Mouse (Mus musculus): ENCODE results near the gene Ffar1.
"Not testable (repeated sequence)": the region's sequence is repeated elsewhere in the genome, so short reads cannot be mapped to it uniquely, and the experiment has no call there.

Gene Ffar1

DNA sequence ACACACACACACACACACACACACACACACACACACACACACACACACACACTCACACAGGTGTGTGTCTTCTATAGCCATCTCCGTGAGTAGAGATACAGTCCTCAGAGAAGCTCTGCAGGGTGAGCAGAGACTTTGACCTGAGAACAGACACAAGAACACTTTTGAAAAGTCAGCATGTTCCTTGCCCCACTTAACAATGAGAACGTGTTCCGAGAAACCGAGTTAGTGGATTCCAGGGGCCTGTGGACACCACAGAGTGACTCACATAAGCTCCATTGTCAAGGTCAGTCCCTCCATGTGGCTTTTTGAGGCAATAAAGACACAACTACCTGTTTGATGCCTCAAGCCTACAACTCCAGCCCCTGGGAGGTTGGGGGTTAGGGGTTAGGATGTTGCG lies 14.0 kb downstream of the Ffar1 start:
- DNase-seq, result no peak

DNA sequence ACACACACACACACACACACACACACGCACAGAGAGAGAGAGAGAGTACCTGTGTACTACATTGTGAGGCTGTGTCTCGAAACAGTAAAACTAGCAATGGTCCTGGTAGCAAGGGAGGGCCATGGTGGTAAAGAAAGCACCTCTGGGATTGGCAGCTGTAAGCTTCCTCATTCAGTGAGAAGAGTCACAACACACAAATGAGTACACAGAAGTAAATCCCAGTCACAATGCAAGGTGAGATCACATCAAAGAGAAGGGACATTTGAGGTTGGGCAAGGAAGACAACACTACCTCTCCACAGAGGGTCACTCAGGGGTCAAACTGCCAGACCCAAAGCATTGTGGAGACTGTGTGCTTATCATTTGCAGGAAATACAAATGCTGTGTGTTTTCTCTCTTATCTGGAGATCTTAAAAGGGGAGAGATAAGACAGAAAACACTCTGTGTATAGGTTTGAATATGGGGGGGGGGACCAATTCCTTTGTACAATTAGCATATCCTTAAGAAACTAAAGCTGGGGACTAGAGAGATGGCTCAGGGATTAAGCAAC lies 14.8 kb downstream of the Ffar1 start:
- no peak for DNase-seq

DNA sequence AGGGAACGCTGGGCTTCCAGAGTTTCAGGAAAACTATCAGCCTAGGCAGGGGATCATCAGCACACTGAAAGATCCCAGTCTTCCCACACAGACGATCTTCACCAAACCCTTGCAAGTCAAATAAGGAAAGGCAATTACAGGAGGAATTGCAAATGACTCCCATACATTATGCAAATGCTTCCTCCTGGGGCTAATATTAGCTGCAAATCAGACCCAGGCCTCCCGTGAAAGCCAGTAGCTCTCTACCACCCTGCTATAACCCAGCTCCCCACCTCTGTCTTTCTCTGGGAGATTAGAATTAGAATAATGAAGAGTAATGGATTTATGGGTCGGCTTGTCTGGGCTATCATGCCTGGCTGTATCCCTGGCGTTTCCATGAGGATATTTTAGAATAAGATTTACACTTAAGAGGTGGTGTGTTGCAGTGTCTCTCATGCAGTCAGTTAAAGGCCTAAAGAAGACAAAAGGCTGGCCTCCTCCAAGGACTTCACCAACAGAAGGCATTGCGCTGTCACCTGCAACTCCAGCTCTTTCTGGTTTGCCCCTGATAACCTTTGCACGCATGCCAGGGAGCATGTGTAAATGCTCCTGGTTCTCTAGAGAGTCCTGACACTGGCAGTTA lies 16.6 kb downstream of the Ffar1 start:
- no peak for DNase-seq

DNA sequence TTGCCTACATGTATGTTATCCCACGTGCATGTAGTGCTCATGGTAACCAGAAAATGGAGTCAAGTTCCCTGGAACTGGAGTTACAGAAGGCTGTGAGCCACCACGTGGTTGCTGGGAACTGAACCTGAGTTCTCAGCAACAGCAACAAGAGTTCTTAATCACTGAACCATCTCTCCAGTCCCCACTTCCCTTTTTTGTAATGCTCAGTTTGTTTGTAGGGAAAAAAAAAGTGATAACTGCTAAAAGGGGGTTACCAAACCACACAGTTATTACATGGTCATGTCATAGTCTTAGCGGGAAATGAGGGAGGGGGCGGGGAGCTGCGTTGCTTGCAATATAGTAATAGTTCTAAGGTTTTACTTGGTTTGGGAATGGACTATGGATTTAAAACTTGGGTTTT lies 19.3 kb downstream of the Ffar1 start:
- no peak for DNase-seq

DNA sequence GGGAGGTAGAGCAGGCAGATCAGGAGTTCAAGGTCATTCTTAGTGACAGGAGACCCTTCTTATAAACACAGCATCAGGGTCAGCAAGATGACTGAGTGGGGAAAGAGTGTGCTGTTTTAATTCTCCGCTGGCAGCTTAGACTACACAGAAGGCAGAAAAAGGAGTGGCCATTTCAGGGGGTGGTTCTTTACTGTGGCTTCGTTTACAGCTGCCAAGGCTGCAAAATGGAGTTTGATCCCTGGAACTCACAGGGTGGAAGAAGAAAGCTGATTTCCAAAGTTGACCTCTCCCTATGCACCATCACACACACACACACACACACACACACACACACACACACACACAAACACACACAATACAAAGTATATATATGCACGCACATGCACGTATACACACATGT lies 20.0 kb downstream of the Ffar1 start:
- DNase-seq, result no peak

DNA sequence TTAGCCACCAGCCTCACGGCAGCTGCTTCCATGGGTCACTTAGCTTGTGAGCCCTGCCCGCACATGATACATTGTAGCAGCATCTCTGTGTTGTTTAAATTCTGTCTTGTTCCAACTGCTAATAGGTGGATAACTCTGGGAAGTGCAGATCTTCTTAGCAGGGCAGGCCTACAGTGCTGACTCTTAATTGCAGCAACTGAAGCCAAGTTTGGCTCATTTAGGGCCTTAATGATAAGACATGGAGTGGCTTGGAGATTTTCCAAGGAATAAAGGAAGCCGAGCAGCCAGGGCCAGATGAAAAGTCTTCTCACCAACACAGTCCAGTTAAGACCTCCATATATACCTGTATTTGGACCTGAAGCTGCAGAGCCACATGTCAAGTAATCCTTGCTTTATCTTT lies 21.1 kb downstream of the Ffar1 start:
- DNase-seq, result no peak

DNA sequence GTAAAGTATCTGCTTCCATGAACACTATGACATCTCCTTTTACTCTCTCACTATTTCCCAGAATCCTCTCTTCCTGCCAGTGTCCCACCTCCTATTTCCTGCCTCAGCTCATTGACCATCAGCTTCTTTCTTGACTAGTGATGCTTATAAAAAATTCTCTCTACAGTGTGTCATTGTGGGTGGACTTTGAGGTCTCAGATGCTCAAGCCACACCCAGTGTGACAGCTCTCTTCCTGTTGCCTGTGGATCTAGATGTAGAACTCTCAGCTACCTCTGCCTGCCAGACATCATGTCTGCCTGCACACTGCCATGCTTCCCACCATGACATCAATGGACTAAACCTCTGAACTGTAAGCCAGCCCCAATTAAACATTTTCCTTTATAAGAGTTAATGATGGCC lies 24.1 kb downstream of the Ffar1 start:
- DNase-seq, result no peak

DNA sequence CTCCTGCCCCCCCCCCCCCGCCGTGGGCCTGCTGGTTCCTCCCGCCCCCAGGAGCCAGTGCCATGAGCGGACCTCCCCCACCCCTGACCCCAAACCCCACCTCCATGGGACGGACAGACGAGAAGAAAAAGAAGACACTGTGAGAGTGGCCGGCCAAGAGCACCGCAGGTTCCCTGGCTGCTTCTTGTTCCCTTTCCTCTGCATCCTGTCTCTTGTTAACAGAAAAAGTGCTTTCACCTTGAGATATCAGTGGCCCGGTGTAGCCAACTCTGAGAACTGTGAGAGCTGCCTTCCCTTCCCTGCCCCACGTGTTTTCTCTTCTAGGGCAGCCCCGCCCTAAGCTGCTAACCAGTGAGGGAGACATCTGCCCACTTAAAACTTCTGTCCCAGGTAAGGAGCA lies 28.7 kb downstream of the Ffar1 start:
- not testable (repeated sequence) for DNase-seq

DNA sequence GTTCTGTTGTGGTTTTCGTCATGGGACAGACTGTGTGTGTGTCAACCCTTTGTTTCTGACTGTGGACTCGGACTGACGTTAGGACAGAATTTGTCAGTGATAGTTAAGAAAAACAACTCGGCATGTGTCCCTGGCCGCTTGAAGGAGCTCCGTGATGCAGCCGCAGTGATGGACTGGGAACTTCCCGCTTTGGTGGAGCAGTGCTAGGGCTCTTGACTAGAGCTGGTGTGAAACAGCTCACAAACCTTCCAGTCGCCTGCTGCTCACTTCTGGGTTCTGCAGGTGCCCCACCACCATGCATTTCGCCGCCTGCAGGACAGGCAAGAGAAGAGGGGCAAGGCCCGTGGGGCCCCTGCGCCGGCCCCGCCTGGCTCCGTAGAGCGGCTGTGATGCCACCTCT lies 29.1 kb downstream of the Ffar1 start:
- no peak for DNase-seq

DNA sequence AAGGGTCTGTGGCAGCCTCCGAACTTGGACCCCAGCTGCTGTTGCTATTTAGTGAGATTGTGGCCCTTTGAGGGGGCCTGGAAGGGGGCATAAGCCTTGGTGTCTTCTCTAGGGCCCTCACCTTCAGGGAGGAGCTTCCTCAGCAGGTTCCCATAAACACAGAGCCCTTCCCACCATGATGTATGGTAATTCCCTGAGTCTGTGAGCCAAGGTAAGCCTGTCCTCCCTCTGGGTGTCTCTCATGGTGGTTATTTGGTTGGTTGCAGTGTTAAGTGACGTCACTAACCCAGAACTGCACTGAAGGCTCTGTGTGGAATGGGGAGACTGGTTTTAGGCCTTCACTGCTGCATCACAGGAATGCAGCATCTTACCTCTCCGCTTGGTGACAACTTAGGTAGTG lies 31.9 kb downstream of the Ffar1 start:
- no peak for DNase-seq

DNA sequence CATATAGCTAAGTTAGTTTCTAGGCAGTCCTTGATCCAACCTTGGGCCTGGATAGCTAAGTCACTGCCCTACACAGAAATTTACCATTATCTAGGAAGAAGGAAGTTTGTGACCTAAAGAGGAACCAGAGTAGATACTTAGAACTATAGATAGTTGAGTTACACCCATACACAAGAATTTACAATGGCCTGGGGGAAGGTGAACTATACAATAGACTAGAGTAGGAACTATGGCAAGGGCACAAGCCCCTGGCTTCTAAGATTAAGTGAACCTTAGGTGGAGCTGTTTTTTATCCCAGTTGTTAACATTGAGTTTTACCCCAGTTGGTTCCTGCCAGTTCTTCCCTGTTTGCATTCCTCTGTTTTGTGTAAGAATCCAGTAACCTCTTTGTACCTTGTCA lies 32.5 kb downstream of the Ffar1 start:
- not testable (repeated sequence) for DNase-seq

DNA sequence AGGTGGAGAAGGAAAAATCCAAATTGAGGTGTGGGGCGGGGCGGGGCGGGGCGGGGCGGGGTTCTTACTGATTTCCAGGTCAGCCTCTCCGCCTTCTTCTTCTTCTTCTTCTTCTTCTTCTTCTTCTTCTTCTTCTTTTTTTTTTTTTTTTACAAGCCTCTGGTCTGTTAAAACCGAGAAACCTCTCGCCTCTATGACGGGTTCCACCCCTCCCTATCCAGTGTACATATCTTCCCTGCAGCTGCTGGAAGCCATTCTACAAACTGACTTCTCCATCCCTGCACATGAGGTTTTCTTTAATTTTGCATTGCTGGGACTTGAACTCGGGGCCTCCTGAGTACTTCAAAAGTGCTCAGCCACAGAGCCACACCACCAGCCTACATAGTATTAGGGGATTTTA lies 34.7 kb downstream of the Ffar1 start:
- no peak for DNase-seq

DNA sequence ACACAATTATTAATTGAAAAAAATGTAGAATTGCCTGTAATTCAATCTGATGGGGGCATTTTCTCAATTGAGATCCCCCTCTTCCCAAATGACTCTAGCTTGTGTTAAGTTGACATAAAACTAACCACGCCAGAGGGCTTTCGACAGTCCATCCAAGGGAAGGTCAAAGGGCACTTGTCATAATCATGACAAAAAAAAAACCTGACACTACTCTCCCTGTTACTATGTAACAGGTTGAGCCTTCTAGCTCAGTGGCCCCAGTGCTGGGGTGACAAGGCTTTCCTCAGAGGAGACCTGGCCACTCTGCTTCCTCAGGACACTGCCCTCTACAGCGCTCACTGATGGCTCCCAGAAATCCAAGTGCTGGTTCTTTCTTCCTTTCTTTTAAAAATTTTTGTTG lies 37.1 kb downstream of the Ffar1 start:
- no peak for DNase-seq

DNA sequence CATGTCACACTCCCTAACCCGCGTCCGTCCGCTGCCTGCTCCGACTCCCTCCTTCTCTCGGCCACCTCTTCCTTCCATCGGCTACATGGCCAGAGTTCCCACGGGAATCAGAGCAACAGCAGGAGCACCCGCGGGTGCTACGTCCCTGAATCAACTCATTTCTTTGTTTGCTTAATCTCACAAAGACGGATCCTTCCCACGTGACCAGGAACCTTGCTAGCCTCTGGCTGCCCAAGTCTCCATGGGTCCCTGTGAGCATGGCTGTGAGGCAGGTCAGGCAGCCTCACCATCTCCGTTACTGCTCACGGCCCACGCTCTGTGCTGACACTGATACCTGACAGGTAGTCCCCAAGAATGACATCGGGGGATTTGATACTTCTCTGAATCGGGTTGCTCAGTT lies 37.7 kb downstream of the Ffar1 start, which contains the start of gene Ffar2:
TSS of gene Ffar2 (minus strand) at position 101 of the 400 bp plus-strand sequence.
- DNase-seq, result no peak

DNA sequence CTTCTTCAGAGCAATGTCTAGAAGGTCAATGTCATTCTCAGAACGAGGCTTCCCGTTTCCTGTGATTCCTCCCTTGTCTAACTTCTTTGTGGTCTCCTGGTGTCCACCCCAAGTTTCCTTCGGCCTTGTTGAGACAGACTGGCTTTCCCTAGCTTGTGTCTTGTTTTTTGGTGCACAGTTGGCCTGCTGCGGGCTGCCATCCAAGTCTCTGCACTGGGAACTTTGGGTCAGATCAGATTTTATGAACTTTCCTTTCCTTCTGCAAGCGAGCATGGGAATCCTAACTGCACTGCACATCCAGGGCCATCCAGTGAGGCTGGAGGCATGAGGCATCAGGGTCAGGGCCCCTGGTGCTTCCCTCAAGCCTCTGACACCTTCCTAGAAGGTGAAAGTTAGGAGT lies 39.8 kb downstream of the Ffar1 start:
- no peak for DNase-seq

DNA sequence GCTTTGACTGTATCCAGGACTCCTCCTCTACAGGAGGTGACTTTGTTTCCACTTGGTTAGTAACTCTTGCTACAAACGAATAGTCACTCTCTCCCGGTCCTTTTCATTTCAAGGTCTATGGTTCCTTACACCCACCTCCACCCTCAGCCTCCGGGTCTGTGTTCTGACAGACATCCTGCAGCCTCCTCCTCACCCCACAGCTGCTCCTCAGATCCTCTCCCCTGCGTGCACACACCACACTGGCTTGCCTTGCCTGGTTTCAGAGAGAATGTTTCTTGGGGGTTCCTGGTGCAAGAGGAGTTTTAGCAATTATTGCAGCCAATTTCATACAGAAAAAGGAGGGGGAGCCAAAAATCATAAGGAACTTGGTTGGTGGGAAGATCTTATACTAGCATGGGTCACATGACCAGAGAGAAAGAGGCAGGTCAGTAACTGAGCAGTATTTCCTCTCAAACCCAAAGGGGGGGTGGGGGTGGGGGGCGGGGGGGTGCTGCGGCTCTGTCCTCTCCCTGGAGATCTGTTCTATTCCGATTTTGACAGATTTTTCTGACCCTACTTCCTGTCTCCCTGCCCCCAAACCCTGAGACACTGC lies 40.4 kb downstream of the Ffar1 start:
- no peak for DNase-seq

DNA sequence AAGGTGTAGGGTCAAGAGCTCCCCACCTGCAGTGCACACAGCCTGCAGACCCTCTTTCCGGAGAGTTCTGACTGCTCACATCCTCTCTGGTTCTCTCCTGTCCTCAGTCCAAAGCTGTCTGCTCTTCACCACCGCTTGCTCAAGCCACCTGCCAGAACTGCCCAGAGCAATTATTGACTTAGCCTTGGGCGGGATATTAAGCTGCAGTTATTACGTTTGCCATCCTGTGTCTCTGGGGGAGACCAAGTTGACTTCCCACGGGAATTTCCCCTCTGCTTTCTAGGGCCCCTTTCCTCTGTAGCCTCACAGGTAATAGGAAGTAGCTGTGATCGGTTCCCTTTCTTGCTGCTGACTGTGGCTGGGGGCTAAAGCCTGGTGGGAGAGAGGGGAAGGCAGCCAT lies 41.2 kb downstream of the Ffar1 start:
- DNase-seq, result no peak

DNA sequence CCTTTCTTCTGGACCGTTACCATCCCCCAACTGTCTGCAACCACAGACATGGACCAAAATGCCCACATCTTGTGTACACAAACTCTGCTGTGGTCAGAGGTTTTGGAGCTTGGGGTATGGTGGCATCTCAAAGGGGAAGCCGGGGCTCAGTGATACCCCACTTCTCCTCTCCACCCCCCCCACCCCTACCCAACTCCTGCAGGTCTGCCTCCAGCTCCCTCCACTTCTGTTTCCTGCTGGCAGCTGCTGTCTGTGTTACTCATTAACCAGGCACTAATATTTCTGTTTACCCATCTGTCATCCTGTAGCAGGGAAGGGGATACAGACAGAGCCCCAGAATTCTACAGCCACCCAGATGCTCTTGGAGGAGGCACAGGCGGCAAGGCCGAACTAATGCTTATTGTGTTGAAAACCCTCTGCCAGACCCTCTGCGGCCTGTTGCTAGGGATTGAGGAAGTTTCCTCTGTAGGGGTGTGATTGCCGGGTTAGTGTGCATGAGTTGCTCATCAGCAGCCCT lies 49.0 kb downstream of the Ffar1 start:
- DNase-seq, result no peak

DNA sequence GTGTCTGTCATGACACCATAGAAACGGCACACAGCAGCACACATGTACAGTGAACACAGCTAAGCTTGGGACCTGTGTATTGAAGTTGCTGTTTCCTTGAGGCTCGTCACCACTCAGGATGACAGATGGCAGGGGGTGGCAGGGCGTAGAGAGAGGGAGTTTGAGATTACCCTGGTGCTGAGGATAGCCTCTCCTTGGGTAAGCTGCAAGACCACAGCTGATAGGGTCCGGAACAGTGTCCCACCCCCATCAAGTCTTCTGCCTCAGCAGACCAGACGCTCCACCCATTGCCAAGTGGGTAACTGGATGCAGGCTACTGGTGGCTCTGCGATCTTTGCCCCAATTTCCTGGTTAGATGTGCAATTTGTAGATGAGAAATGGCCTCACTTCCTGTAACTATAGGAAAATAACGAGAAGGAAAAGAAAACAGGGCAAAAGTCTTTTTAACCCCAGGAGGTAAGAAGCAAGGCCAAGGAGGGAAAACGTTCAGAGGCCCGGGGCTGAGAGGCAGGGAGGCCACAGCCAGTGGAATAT lies 49.5 kb downstream of the Ffar1 start:
- DNase-seq, result no peak

DNA sequence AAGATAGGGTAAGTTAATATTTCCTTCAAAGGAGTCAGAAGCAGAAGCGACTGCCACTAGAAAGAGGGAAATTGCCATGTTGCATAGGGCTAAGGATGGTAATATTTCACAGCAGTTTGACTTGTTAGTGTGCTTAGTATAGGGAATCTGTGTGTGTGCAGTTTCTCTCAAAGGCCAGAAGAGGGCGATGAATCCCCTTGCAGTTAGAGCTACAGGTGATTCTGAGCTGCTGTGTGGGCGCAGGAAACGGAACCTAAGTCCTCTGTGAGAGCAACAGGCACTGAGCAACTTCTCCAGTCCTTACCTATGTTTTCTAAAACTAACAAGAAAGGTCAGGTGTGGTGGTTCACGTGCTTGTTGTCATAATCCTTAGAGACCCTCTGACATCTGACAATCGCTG lies 51.0 kb downstream of the Ffar1 start:
- DNase-seq, result no peak
